Mouse (Mus musculus): ENCODE data around the gene Anxa6.

DNA sequence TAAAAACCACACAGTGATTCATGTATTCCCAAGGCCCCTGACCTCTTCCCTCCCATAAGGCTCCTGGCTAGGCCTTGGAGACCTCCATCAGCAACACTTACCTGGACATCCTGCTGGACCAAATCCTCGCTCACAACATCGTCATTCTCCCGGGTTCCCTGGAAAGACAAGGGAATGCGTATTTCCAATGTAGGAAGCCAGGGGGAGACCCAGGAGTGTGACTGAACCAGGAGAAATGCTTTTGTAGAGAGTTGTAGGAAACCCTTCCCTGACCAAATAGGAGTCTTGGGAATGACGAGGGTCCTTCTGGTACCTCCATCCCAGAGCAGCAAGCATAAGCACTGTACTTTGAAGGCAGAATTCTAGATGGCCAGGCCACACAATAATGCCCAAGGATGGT, 27.6 kb downstream of the Anxa6 start:
- TF ChIP-seq POLR2A (IDR thresholded peaks at IDR 0.05; ENCODE audit: borderline replicate concordance, low read depth, low read length): no peak
- no peak for TF ChIP-seq CTCF (IDR thresholded peaks at IDR 0.05; ENCODE audit: low read depth, low read length)

All from bone marrow macrophage, adult 2 months (primary cell).